ENCODE assay signal across 13 mouse cellular contexts in genomic region chr8:90755020-90755419, GRCm38 (mm10).
"Had no signal": no experiment of that assay in that cellular context is flagged by ENCODE, and none has a peak within 500 bp of the region (broad histone marks: within the 10 kb centered on the region; RNA-seq: fewer than 3 reads in every experiment).

No protein-coding gene starts in this region.

- H3K9me3 ChIP-seq: limb, embryonic 10.5 days; liver, embryonic 15.5 days; neural tube, embryonic 12.5 days had no signal

- H3K4me2 ChIP-seq: liver, embryonic 11.5 days; liver, embryonic 15.5 days; neural tube, embryonic 12.5 days had no signal

- DNase-seq: lung, adult 2 months; lung, postnatal 36 days; right cerebral cortex, adult 18-20 months; right cerebral cortex, postnatal 25 days; thymus, postnatal 4 days had no signal

- H3K27me3 ChIP-seq: liver, embryonic 15.5 days; neural tube, embryonic 12.5 days had no signal

- H3K4me1 ChIP-seq: limb, embryonic 10.5 days; liver, embryonic 15.5 days; neural tube, embryonic 12.5 days had no signal

- H3K9ac ChIP-seq: liver, embryonic 15.5 days; neural tube, embryonic 12.5 days had no signal

- H3K27ac ChIP-seq: hindbrain, postnatal 0 days; left cerebral cortex, adult 2 months; limb, embryonic 10.5 days; liver, embryonic 15.5 days; neural tube, embryonic 12.5 days had no signal

- H3K36me3 ChIP-seq: limb, embryonic 10.5 days; liver, embryonic 15.5 days; neural tube, embryonic 12.5 days had no signal

- ATAC-seq: hindbrain, postnatal 0 days; lung, postnatal 0 days had no signal

- H3K4me3 ChIP-seq: left cerebral cortex, adult 2 months; limb, embryonic 10.5 days; liver, embryonic 15.5 days; myocyte; neural tube, embryonic 12.5 days had no signal
